Mouse (Mus musculus): ENCODE results near the gene Fam171a2.
A peak's percentile ranks its signal among the peaks of the same experiment; 100 is the strongest.

- no peak for TF ChIP-seq CTCF (IDR thresholded peaks at IDR 0.05; ENCODE audit: low read depth)
- peak; percentile 86 for TF ChIP-seq EP300 (IDR thresholded peaks at IDR 0.05; ENCODE audit: low read depth)
These were observed 39.1 kb downstream of the Fam171a2 start for GRCm38 (mm10) chr11:102408344-102408876.
